Mouse (Mus musculus) cerebellum, adult (tissue): ENCODE data around the gene Gba.

Experiments used
- ATAC-seq: cut with Nextera tagmentation; 2 replicates; pipeline ENCODE4 v1.9.2; 2017; ENCODE audit warnings: mild to moderate bottlenecking, moderate library complexity, mixed read lengths; ENCODE audit not compliant: insufficient number of reproducible peaks, low FRiP score, low TSS enrichment

Gba gene

GRCm38 (mm10) chr3:89181749-89182500, 20.8 kb upstream of the Gba start:
- no peak for ATAC-seq

GRCm38 (mm10) chr3:89182531-89183057, 20.1 kb upstream of the Gba start:
- 0 out of 2 replicates have a peak, but pooled peaks have one; percentile 0 for ATAC-seq

GRCm38 (mm10) chr3:89183058-89183958, 19.4 kb upstream of the Gba start, which contains the start of gene Fam189b:
Gene Fam189b, plus strand, starts transcription at chr3:89183143.
- peak; percentile 89 for ATAC-seq

GRCm38 (mm10) chr3:89183959-89184315, 18.8 kb upstream of the Gba start:
- ATAC-seq, result no peak

- ATAC-seq, result no peak
Observed at GRCm38 (mm10) chr3:89187197-89187596, 15.5 kb upstream of the Gba start.

GRCm38 (mm10) chr3:89187690-89188477, 14.8 kb upstream of the Gba start:
- ATAC-seq, result no peak

GRCm38 (mm10) chr3:89188478-89188875, 14.3 kb upstream of the Gba start:
- no peak for ATAC-seq

GRCm38 (mm10) chr3:89190436-89190835, 12.3 kb upstream of the Gba start:
- no peak for ATAC-seq

- ATAC-seq, result no peak
Observed at GRCm38 (mm10) chr3:89193351-89193750, 9.4 kb upstream of the Gba start.

GRCm38 (mm10) chr3:89193853-89194252, 8.9 kb upstream of the Gba start:
- no peak for ATAC-seq

- peak; percentile 87 for ATAC-seq
Observed at GRCm38 (mm10) chr3:89195979-89196877, 6.5 kb upstream of the Gba start.

- ATAC-seq, result no peak
Observed at GRCm38 (mm10) chr3:89199839-89200238, 2.9 kb upstream of the Gba start.

GRCm38 (mm10) chr3:89203142-89203514, 400 bp downstream of the Gba start:
- ATAC-seq, result peak; percentile 20; the same call in 1 of the 2 replicates

- ATAC-seq, result no peak
Observed at GRCm38 (mm10) chr3:89206079-89206478, 3.4 kb downstream of the Gba start.

GRCm38 (mm10) chr3:89206695-89207094, 4.0 kb downstream of the Gba start:
- no peak for ATAC-seq

GRCm38 (mm10) chr3:89208075-89208657, 5.4 kb downstream of the Gba start:
- no peak for ATAC-seq

GRCm38 (mm10) chr3:89208736-89209135, 6.0 kb downstream of the Gba start:
- no peak for ATAC-seq

GRCm38 (mm10) chr3:89209731-89210130, 7.0 kb downstream of the Gba start:
- ATAC-seq, result no peak

GRCm38 (mm10) chr3:89210162-89210561, 7.4 kb downstream of the Gba start:
- ATAC-seq, result no peak
